Mouse (Mus musculus) intestine, embryonic 16.5 days (tissue): ENCODE data around the gene Phf21b. TPM values are rescaled to one million over a fixed set of nuclear protein-coding genes. Genes with fewer than 3 reads are reported as not detected.

Source experiments
- ATAC-seq: fragments of 200-750 bp; cut with Nextera tagmentation; 2 replicates; pipeline ENCODE4 v1.8.0; 2017; ENCODE audit warnings: moderate TSS enrichment, moderate library complexity
- H3K27ac ChIP-seq: fragments of 300-500 bp; sonication (generic); 2 replicates; pipeline ENCODE4 v1.5.1; 2014; ENCODE audit warnings: mild to moderate bottlenecking, low read length
- H3K27me3 ChIP-seq: fragments of 300-500 bp; sonication (generic); replicated peaks from 2 replicates; pipeline ENCODE4 v1.6.1; 2014; ENCODE audit warnings: low read length, control low read depth, mixed read lengths; ENCODE audit not compliant: control insufficient read depth, insufficient read depth
- H3K36me3 ChIP-seq: fragments of 300-500 bp; sonication (generic); 2 replicates; pipeline ENCODE4 v1.6.1; 2014; ENCODE audit warnings: low read length, control low read depth; ENCODE audit not compliant: control insufficient read depth, insufficient read depth
- H3K4me1 ChIP-seq: fragments of 300-500 bp; sonication (generic); 2 replicates; pipeline ENCODE4 v1.6.1; 2014; ENCODE audit warnings: low read length, control low read depth, mixed read lengths; ENCODE audit not compliant: control insufficient read depth, insufficient read depth
- H3K4me2 ChIP-seq: fragments of 300-500 bp; sonication (generic); 2 replicates; pipeline ENCODE4 v1.6.1; 2014; ENCODE audit warnings: low read depth, low read length, control low read depth
- H3K4me3 ChIP-seq: fragments of 300-500 bp; sonication (generic); 2 replicates; pipeline ENCODE4 v1.5.1; 2014; ENCODE audit warnings: mild to moderate bottlenecking, low read length
- H3K9ac ChIP-seq: fragments of 300-500 bp; sonication (generic); 2 replicates; pipeline ENCODE4 v1.6.1; 2014; ENCODE audit warnings: low read depth, low read length
- H3K9me3 ChIP-seq: fragments of 300-500 bp; sonication (generic); 2 replicates; pipeline ENCODE4 v1.6.1; 2016; ENCODE audit warnings: low read length, control low read depth; ENCODE audit not compliant: control insufficient read depth
- WGBS: fragments of 180-500 bp; shearing (Covaris S2); extraction: QIAGEN DNeasy Blood & Tissue Kit; methylation state at CpG from one replicate; pipeline ENCODE4 v1.1.7; 2014; 5-methylcytosine and 5-hydroxymethylcytosine counted together
- polyA plus RNA-seq: library from polyadenylated mRNA; unstranded; fragments of >200 nt; fragmentation: Nextera tagmentation; extraction: Ambion mirVana; gene quantifications from 2 replicates; pipeline ENCODE4 v1.2.1, GENCODE M21; 2015

The Phf21b gene
- polyA plus RNA-seq, 1 experiment from 2014 or later: 0.43 TPM

GRCm38 (mm10) chr15:84852457-84853070, 3.3 kb downstream of the Phf21b start:
- Histone ChIP-seq H3K4me2 (peak overlapping the region; percentile 99), H3K9ac (0 out of 2 replicates have a peak overlapping the region, but pooled peaks have one; percentile 25), H3K27ac (peak overlapping the region; percentile 80; the same call in 1 of the 2 replicates), H3K9me3 (no peaks in the 10 kb centered on the region), H3K4me1 (peaks cover 44% of the 10 kb centered on the region), H3K4me3 (peak overlapping the region; percentile 77), H3K36me3 (no peaks in the 10 kb centered on the region), H3K27me3 (peaks cover 7% of the 10 kb centered on the region; the same call in 1 of the 2 replicates)
- 10% methylated on average over 10 of the region's 10 CpGs for WGBS
- ATAC-seq: no peak

- 87% methylated on average over 1 of the region's 1 CpGs for WGBS
- no peak for ATAC-seq
- H3K9ac ChIP-seq: no peak overlapping the region
These were observed 5.5 kb downstream of the Phf21b start for GRCm38 (mm10) chr15:84850321-84850720.

DNA sequence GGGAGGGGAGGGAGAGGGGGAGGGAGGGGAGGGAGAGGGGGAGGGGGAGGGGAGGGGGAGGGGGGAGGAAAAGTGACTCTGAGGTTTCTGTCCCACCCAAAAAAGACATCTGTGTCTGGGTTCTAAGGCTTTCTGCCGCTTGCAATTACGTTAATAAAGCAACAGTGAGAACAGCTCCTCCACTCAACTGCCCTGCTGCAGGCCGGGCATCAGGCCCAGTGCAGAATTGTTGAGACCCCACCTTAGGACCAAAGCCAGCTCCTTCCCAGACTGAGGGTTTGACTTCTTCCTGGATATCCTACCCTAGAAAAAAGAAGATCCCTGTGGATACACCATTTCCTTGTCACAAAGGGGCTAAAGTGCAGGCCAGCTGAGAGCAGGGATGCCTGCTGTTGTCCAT, 9.6 kb downstream of the Phf21b start:
- Histone ChIP-seq H3K4me3 (no peak overlapping the region), H3K27me3 (no peaks in the 10 kb centered on the region), H3K9me3 (no peaks in the 10 kb centered on the region), H3K36me3 (no peaks in the 10 kb centered on the region), H3K9ac (no peak overlapping the region), H3K27ac (no peak overlapping the region), H3K4me1 (peaks cover 29% of the 10 kb centered on the region), H3K4me2 (no peak overlapping the region)
- WGBS: 53% methylated on average over 3 of the region's 3 CpGs
- no peak for ATAC-seq

More at GRCm38 (mm10) chr15:84850321-84850720, 5.5 kb downstream of the Phf21b start:
- H3K27ac ChIP-seq: no peak overlapping the region
- H3K27me3 ChIP-seq: peaks cover 6% of the 10 kb centered on the region; the same call in 1 of the 2 replicates
- peaks cover 33% of the 10 kb centered on the region for H3K4me1 ChIP-seq
- H3K9me3 ChIP-seq: no peaks in the 10 kb centered on the region
- no peak overlapping the region for H3K4me3 ChIP-seq
- H3K36me3 ChIP-seq: no peaks in the 10 kb centered on the region
- no peak overlapping the region for H3K4me2 ChIP-seq

DNA sequence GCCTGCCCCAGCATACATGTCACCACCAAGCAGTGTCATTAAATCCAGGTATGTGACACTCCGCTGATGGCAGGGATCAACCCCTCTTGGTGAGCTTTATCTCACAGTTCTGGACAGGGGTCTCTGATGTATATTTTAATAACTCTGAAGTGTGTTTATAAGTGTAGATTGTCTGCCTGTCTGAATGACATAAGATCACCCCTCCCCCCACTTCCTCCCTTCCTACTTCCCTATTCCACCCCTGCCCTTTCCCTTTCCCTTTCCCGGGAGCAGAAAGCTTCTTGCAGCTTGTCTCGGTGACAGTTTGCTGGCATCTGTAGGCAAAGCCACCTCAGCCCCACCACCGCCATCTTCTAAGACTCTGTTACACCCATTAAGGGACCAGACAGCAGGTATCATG, 11.0 kb downstream of the Phf21b start:
- Histone ChIP-seq H3K9me3 (no peaks in the 10 kb centered on the region), H3K4me1 (peaks cover 33% of the 10 kb centered on the region), H3K36me3 (no peaks in the 10 kb centered on the region), H3K4me2 (no peak overlapping the region), H3K27ac (no peak overlapping the region), H3K9ac (no peak overlapping the region), H3K27me3 (no peaks in the 10 kb centered on the region), H3K4me3 (no peak overlapping the region)
- WGBS: 67% methylated on average over 4 of the region's 4 CpGs
- no peak for ATAC-seq

GRCm38 (mm10) chr15:84843034-84843433, 12.8 kb downstream of the Phf21b start:
- H3K36me3 ChIP-seq: no peaks in the 10 kb centered on the region
- no peak overlapping the region for H3K4me2 ChIP-seq
- H3K27ac ChIP-seq: no peak overlapping the region; the same call in 1 of the 2 replicates
- no peaks in the 10 kb centered on the region for H3K27me3 ChIP-seq
- WGBS: 61% methylated on average over 10 of the region's 10 CpGs
- H3K4me3 ChIP-seq: no peak overlapping the region
- H3K9ac ChIP-seq: no peak overlapping the region
- peaks cover 28% of the 10 kb centered on the region for H3K4me1 ChIP-seq
- no peak for ATAC-seq
- no peaks in the 10 kb centered on the region for H3K9me3 ChIP-seq

GRCm38 (mm10) chr15:84841925-84842821, 13.7 kb downstream of the Phf21b start:
- Histone ChIP-seq H3K4me1 (peaks cover 28% of the 10 kb centered on the region), H3K9ac (no peak overlapping the region), H3K27ac (no peak overlapping the region; the same call in 1 of the 2 replicates), H3K36me3 (no peaks in the 10 kb centered on the region), H3K27me3 (no peaks in the 10 kb centered on the region), H3K4me2 (peak overlapping the region; percentile 2; the same call in 1 of the 2 replicates), H3K4me3 (no peak overlapping the region), H3K9me3 (no peaks in the 10 kb centered on the region)
- ATAC-seq: peak; percentile 63; the same call in 1 of the 2 replicates
- 18% methylated on average over 19 of the region's 19 CpGs for WGBS

GRCm38 (mm10) chr15:84840560-84840959, 15.3 kb downstream of the Phf21b start:
- Histone ChIP-seq H3K4me3 (no peak overlapping the region), H3K27ac (no peak overlapping the region), H3K36me3 (no peaks in the 10 kb centered on the region), H3K27me3 (no peaks in the 10 kb centered on the region), H3K4me1 (peaks cover 28% of the 10 kb centered on the region), H3K4me2 (no peak overlapping the region), H3K9me3 (no peaks in the 10 kb centered on the region), H3K9ac (no peak overlapping the region)
- WGBS: 61% methylated on average over 3 of the region's 3 CpGs
- no peak for ATAC-seq

DNA sequence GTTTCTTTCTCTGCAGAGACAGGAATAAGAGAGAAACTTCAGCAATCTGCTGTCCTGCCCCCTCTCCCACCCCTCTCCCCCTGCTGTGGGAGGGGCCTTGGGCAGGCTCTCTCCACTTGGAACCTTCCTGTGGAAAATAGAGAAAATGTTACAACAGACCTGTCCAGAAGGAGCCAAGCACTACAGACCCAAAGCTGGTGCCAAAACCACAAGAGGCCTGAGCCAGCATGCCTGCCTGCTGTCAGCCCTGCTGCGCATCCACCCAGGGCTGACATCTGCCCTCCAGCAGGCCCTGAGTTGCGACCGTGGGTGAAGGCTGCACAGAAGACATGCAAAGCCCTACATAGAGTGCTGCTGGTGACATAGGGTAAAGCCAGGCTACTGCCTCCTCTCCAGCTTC, 16.3 kb downstream of the Phf21b start:
- H3K36me3 ChIP-seq: no peaks in the 10 kb centered on the region
- H3K4me1 ChIP-seq: peaks cover 28% of the 10 kb centered on the region
- H3K9me3 ChIP-seq: no peaks in the 10 kb centered on the region
- ATAC-seq: no peak
- WGBS: 65% methylated on average over 3 of the region's 3 CpGs
- H3K27me3 ChIP-seq: no peaks in the 10 kb centered on the region
- H3K4me3 ChIP-seq: no peak overlapping the region
- no peak overlapping the region for H3K27ac ChIP-seq
- no peak overlapping the region for H3K4me2 ChIP-seq
- H3K9ac ChIP-seq: no peak overlapping the region

DNA sequence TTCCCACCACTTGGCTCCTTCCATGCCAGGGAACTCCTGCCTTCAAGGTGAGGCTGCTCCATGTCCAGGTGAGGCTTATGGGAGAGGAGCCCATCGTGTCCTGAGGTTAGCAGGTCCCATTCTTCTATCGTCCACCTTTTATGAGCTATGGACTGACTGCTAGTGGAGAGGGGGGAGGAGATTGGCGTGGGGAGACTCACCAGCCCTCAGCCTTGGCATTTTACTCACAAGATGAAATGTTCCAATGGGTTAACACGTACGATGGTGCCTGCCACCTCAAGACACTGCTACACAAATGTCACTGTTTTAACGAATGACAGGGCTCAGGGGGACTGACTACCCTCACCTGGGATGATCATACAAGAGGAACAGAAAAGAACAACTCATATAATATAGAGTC, 18.0 kb downstream of the Phf21b start:
- no peak overlapping the region for H3K27ac ChIP-seq
- ATAC-seq: no peak
- no peak overlapping the region for H3K9ac ChIP-seq
- WGBS: 87% methylated on average over 6 of the region's 6 CpGs
- no peak overlapping the region for H3K4me3 ChIP-seq
- peaks cover 24% of the 10 kb centered on the region for H3K4me1 ChIP-seq
- no peaks in the 10 kb centered on the region for H3K36me3 ChIP-seq
- no peaks in the 10 kb centered on the region for H3K27me3 ChIP-seq
- no peaks in the 10 kb centered on the region for H3K9me3 ChIP-seq
- H3K4me2 ChIP-seq: no peak overlapping the region
